Mouse (Mus musculus): ENCODE measurements around the gene Grb2. TPM values are rescaled to one million over a fixed set of nuclear protein-coding genes. Genes with fewer than 3 reads are reported as not detected.
A peak's percentile ranks its signal among the peaks of the same experiment; 100 is the strongest.

The Grb2 gene
- polyA plus RNA-seq, 1 experiment from 2014 or later, result 42.7 TPM

GRCm38 (mm10) chr11:115742926-115743325 lies 34.5 kb upstream of the Grb2 start:
- Histone ChIP-seq H3K4me3 (ENCODE audit: low read depth, low read length) (no peak overlapping the region), H3K27me3 (ENCODE audit: control insufficient read depth, insufficient read depth, low read length) (no peaks in the 10 kb centered on the region), H3K4me1 (ENCODE audit: control insufficient read depth, insufficient read depth, low read length) (peaks cover 10% of the 10 kb centered on the region; the same call in 1 of the 2 replicates), H3K36me3 (ENCODE audit: control insufficient read depth, insufficient read depth, low read length) (no peaks in the 10 kb centered on the region), H3K9me3 (replicated peaks; ENCODE audit: control insufficient read depth, low read length) (no peaks in the 10 kb centered on the region), H3K9ac (ENCODE audit: low read depth, low read length) (no peak overlapping the region), H3K27ac (ENCODE audit: low read depth, low read length) (no peak overlapping the region), H3K4me2 (no peak overlapping the region)
- 82% methylated on average over 9 of the region's 9 CpGs for WGBS (ENCODE audit: insufficient replicate concordance)
- no peak for ATAC-seq (replicated peaks; ENCODE audit: insufficient number of reproducible peaks, low FRiP score, low TSS enrichment)

- WGBS (ENCODE audit: insufficient replicate concordance), result 81% methylated on average over 11 of the region's 11 CpGs
- Histone ChIP-seq H3K27ac (ENCODE audit: low read depth, low read length) (no peak overlapping the region), H3K27me3 (ENCODE audit: control insufficient read depth, insufficient read depth, low read length) (no peaks in the 10 kb centered on the region), H3K4me2 (no peak overlapping the region), H3K36me3 (ENCODE audit: control insufficient read depth, insufficient read depth, low read length) (no peaks in the 10 kb centered on the region), H3K9ac (ENCODE audit: low read depth, low read length) (no peak overlapping the region), H3K4me3 (ENCODE audit: low read depth, low read length) (no peak overlapping the region), H3K4me1 (ENCODE audit: control insufficient read depth, insufficient read depth, low read length) (peaks cover 13% of the 10 kb centered on the region; the same call in 1 of the 2 replicates), H3K9me3 (replicated peaks; ENCODE audit: control insufficient read depth, low read length) (no peaks in the 10 kb centered on the region)
- no peak for ATAC-seq (replicated peaks; ENCODE audit: insufficient number of reproducible peaks, low FRiP score, low TSS enrichment)
Observed at GRCm38 (mm10) chr11:115741070-115741469, 32.7 kb upstream of the Grb2 start.

- Histone ChIP-seq H3K9me3 (replicated peaks; ENCODE audit: control insufficient read depth, low read length) (no peaks in the 10 kb centered on the region), H3K4me2 (peak overlapping the region; percentile 14; the same call in 1 of the 2 replicates), H3K27ac (ENCODE audit: low read depth, low read length) (no peak overlapping the region), H3K27me3 (ENCODE audit: control insufficient read depth, insufficient read depth, low read length) (no peaks in the 10 kb centered on the region), H3K36me3 (ENCODE audit: control insufficient read depth, insufficient read depth, low read length) (no peaks in the 10 kb centered on the region), H3K4me1 (ENCODE audit: control insufficient read depth, insufficient read depth, low read length) (peaks cover 19% of the 10 kb centered on the region), H3K4me3 (ENCODE audit: low read depth, low read length) (no peak overlapping the region), H3K9ac (ENCODE audit: low read depth, low read length) (no peak overlapping the region)
- WGBS (ENCODE audit: insufficient replicate concordance), result 33% methylated on average over 13 of the region's 13 CpGs
- ATAC-seq (replicated peaks; ENCODE audit: insufficient number of reproducible peaks, low FRiP score, low TSS enrichment), result no peak
Observed at GRCm38 (mm10) chr11:115738275-115738885, 30.0 kb upstream of the Grb2 start.

GRCm38 (mm10) chr11:115737608-115738208 lies 29.3 kb upstream of the Grb2 start:
- H3K36me3 ChIP-seq (ENCODE audit: control insufficient read depth, insufficient read depth, low read length), result no peaks in the 10 kb centered on the region
- H3K4me2 ChIP-seq, result no peak overlapping the region
- no peak overlapping the region for H3K27ac ChIP-seq (ENCODE audit: low read depth, low read length)
- H3K9ac ChIP-seq (ENCODE audit: low read depth, low read length), result no peak overlapping the region
- no peaks in the 10 kb centered on the region for H3K9me3 ChIP-seq (replicated peaks; ENCODE audit: control insufficient read depth, low read length)
- H3K4me3 ChIP-seq (ENCODE audit: low read depth, low read length), result no peak overlapping the region
- peaks cover 19% of the 10 kb centered on the region for H3K4me1 ChIP-seq (ENCODE audit: control insufficient read depth, insufficient read depth, low read length)
- WGBS (ENCODE audit: insufficient replicate concordance), result 63% methylated on average over 10 of the region's 10 CpGs
- H3K27me3 ChIP-seq (ENCODE audit: control insufficient read depth, insufficient read depth, low read length), result no peaks in the 10 kb centered on the region
- no peak for ATAC-seq (replicated peaks; ENCODE audit: insufficient number of reproducible peaks, low FRiP score, low TSS enrichment)

- no peak overlapping the region for H3K27ac ChIP-seq (ENCODE audit: low read depth, low read length)
- H3K36me3 ChIP-seq (ENCODE audit: control insufficient read depth, insufficient read depth, low read length), result no peaks in the 10 kb centered on the region
- H3K9ac ChIP-seq (ENCODE audit: low read depth, low read length), result 0 out of 2 replicates have a peak overlapping the region, but pooled peaks have one; percentile 28
- no peak overlapping the region for H3K4me3 ChIP-seq (ENCODE audit: low read depth, low read length)
- 49% methylated on average over 11 of the region's 11 CpGs for WGBS (ENCODE audit: insufficient replicate concordance)
- no peak overlapping the region for H3K4me2 ChIP-seq
- ATAC-seq (replicated peaks; ENCODE audit: insufficient number of reproducible peaks, low FRiP score, low TSS enrichment), result no peak
- no peaks in the 10 kb centered on the region for H3K27me3 ChIP-seq (ENCODE audit: control insufficient read depth, insufficient read depth, low read length)
- H3K4me1 ChIP-seq (ENCODE audit: control insufficient read depth, insufficient read depth, low read length), result peaks cover 19% of the 10 kb centered on the region
- H3K9me3 ChIP-seq (replicated peaks; ENCODE audit: control insufficient read depth, low read length), result no peaks in the 10 kb centered on the region
Observed at GRCm38 (mm10) chr11:115734041-115734686, 25.8 kb upstream of the Grb2 start.

- Histone ChIP-seq H3K27me3 (ENCODE audit: control insufficient read depth, insufficient read depth, low read length) (no peaks in the 10 kb centered on the region), H3K4me2 (no peak overlapping the region), H3K4me1 (ENCODE audit: control insufficient read depth, insufficient read depth, low read length) (no peaks in the 10 kb centered on the region), H3K27ac (ENCODE audit: low read depth, low read length) (no peak overlapping the region), H3K4me3 (ENCODE audit: low read depth, low read length) (no peak overlapping the region), H3K36me3 (ENCODE audit: control insufficient read depth, insufficient read depth, low read length) (no peaks in the 10 kb centered on the region), H3K9me3 (replicated peaks; ENCODE audit: control insufficient read depth, low read length) (no peaks in the 10 kb centered on the region), H3K9ac (ENCODE audit: low read depth, low read length) (no peak overlapping the region)
- no peak for ATAC-seq (replicated peaks; ENCODE audit: insufficient number of reproducible peaks, low FRiP score, low TSS enrichment)
- 75% methylated on average over 2 of the region's 2 CpGs for WGBS (ENCODE audit: insufficient replicate concordance)
Observed at GRCm38 (mm10) chr11:115723231-115723630, 14.8 kb upstream of the Grb2 start.

- Histone ChIP-seq H3K9me3 (replicated peaks; ENCODE audit: control insufficient read depth, low read length) (no peaks in the 10 kb centered on the region), H3K4me1 (ENCODE audit: control insufficient read depth, insufficient read depth, low read length) (no peaks in the 10 kb centered on the region), H3K4me2 (peak overlapping the region; percentile 52), H3K27ac (ENCODE audit: low read depth, low read length) (no peak overlapping the region), H3K36me3 (ENCODE audit: control insufficient read depth, insufficient read depth, low read length) (no peaks in the 10 kb centered on the region), H3K4me3 (ENCODE audit: low read depth, low read length) (no peak overlapping the region), H3K9ac (ENCODE audit: low read depth, low read length) (no peak overlapping the region), H3K27me3 (ENCODE audit: control insufficient read depth, insufficient read depth, low read length) (no peaks in the 10 kb centered on the region)
- ATAC-seq (replicated peaks; ENCODE audit: insufficient number of reproducible peaks, low FRiP score, low TSS enrichment), result no peak
- WGBS (ENCODE audit: insufficient replicate concordance), result 17% methylated on average over 14 of the region's 14 CpGs
Observed at GRCm38 (mm10) chr11:115722638-115723037, 14.2 kb upstream of the Grb2 start.

- no peaks in the 10 kb centered on the region for H3K36me3 ChIP-seq (ENCODE audit: control insufficient read depth, insufficient read depth, low read length)
- no peaks in the 10 kb centered on the region for H3K4me1 ChIP-seq (ENCODE audit: control insufficient read depth, insufficient read depth, low read length)
- 44% methylated on average over 8 of the region's 8 CpGs for WGBS (ENCODE audit: insufficient replicate concordance)
- no peaks in the 10 kb centered on the region for H3K9me3 ChIP-seq (replicated peaks; ENCODE audit: control insufficient read depth, low read length)
- H3K27me3 ChIP-seq (ENCODE audit: control insufficient read depth, insufficient read depth, low read length), result no peaks in the 10 kb centered on the region
- H3K9ac ChIP-seq (ENCODE audit: low read depth, low read length), result no peak overlapping the region
- H3K4me3 ChIP-seq (ENCODE audit: low read depth, low read length), result no peak overlapping the region
- H3K27ac ChIP-seq (ENCODE audit: low read depth, low read length), result no peak overlapping the region
- no peak for ATAC-seq (replicated peaks; ENCODE audit: insufficient number of reproducible peaks, low FRiP score, low TSS enrichment)
- no peak overlapping the region for H3K4me2 ChIP-seq
Observed at GRCm38 (mm10) chr11:115717660-115718390, 9.4 kb upstream of the Grb2 start.

Measured in heart, embryonic 11.5 days (tissue).